Mouse (Mus musculus) thymus, postnatal 10 days (tissue): ENCODE data around the gene Opcml.

ENCODE experiments used
- DNase-seq, 2 experiments: peaks; one replicate each; pipeline ENCODE4 v3.0.0; 2021; ENCODE audit warnings: low spot score in 2 of 2

Gene Opcml

GRCm38 (mm10) chr9:27790725-27791638 lies at the start of gene Opcml:
Gene Opcml, plus strand, starts transcription at chr9:27790775.
- DNase-seq: no peak

GRCm38 (mm10) chr9:27758709-27759108 lies 31.9 kb upstream of the Opcml start:
- no peak for DNase-seq

GRCm38 (mm10) chr9:27761196-27761595 lies 29.4 kb upstream of the Opcml start:
- DNase-seq: no peak

- DNase-seq: no peak
These were observed 24.1 kb upstream of the Opcml start for GRCm38 (mm10) chr9:27766446-27766845.

- no peak for DNase-seq
These were observed 23.2 kb upstream of the Opcml start for GRCm38 (mm10) chr9:27767196-27767900.

GRCm38 (mm10) chr9:27768788-27769187 lies 21.8 kb upstream of the Opcml start:
- no peak for DNase-seq

GRCm38 (mm10) chr9:27781291-27781993 lies 9.1 kb upstream of the Opcml start:
- no peak for DNase-seq

- DNase-seq: no peak
These were observed 8.6 kb upstream of the Opcml start for GRCm38 (mm10) chr9:27781994-27782337.

- DNase-seq: no peak
These were observed 1.0 kb downstream of the Opcml start for GRCm38 (mm10) chr9:27791639-27791966.

- DNase-seq: no peak
These were observed 1.7 kb downstream of the Opcml start for GRCm38 (mm10) chr9:27792226-27792625.

GRCm38 (mm10) chr9:27792994-27793393 lies 2.4 kb downstream of the Opcml start:
- no peak for DNase-seq

GRCm38 (mm10) chr9:27796535-27796934 lies 6.0 kb downstream of the Opcml start:
- DNase-seq: no peak

- DNase-seq: no peak
These were observed 10.4 kb downstream of the Opcml start for GRCm38 (mm10) chr9:27800992-27801391.

- DNase-seq: no peak
These were observed 11.2 kb downstream of the Opcml start for GRCm38 (mm10) chr9:27801807-27802206.

- DNase-seq: no peak
These were observed 11.8 kb downstream of the Opcml start for GRCm38 (mm10) chr9:27802379-27802778.

- no peak for DNase-seq
These were observed 13.9 kb downstream of the Opcml start for GRCm38 (mm10) chr9:27804461-27804860.

- DNase-seq: no peak
These were observed 19.2 kb downstream of the Opcml start for GRCm38 (mm10) chr9:27809741-27810140.

GRCm38 (mm10) chr9:27813207-27813790 lies 22.7 kb downstream of the Opcml start:
- no peak for DNase-seq

GRCm38 (mm10) chr9:27814161-27814560 lies 23.6 kb downstream of the Opcml start:
- no peak for DNase-seq

- no peak for DNase-seq
These were observed 30.6 kb downstream of the Opcml start for GRCm38 (mm10) chr9:27821197-27821596.

- no peak for DNase-seq
These were observed 32.1 kb downstream of the Opcml start for GRCm38 (mm10) chr9:27822681-27823080.

- DNase-seq: no peak
These were observed 33.8 kb downstream of the Opcml start for GRCm38 (mm10) chr9:27824424-27824823.
